8 mouse cellular contexts compared by ENCODE assay signal in the genomic region with DNA sequence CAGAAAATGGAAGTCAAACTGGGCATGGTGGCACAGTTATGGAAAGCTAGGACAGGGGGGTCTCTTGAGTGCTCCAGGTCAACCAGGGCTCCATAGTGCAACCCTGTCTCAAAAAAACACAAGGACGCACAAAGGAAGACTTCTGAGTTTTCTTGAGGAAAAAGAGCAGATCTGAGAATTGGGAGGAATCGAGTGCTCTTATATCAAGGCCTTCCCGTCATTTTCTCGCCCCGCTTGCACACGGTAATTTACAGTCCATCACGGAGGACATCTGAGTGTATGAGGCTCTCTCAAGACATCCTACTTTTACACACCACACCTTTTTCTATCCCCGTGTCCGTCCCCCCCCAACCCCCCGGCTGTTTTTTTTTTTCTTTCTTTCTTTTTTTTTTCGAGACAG. TPM values are rescaled to one million over a fixed set of nuclear protein-coding genes. Genes with fewer than 3 reads are reported as not detected.
A peak's percentile ranks its signal among the peaks of the same experiment; 100 is the strongest.
DNase-seq lines count a peak whose midpoint lies in the region; ATAC-seq and TF ChIP-seq lines count a peak whose summit lies in the region.

No protein-coding gene starts in this region.

- TF ChIP-seq POLR2A in lung, adult 2 months (IDR thresholded peaks at IDR 0.05; ENCODE audit: borderline replicate concordance, extremely low read depth, low read depth, low read length) = no peak

- no peaks in the 10 kb centered on the region for H3K27me3 ChIP-seq in neural tube, embryonic 14.5 days (ENCODE audit: control insufficient read depth, insufficient read depth, low read length)

- no peaks in the 10 kb centered on the region for H3K9me3 ChIP-seq in neural tube, embryonic 14.5 days (ENCODE audit: control insufficient read depth, low read length)

- peak overlapping the region; percentile 84 for H3K4me2 ChIP-seq in neural tube, embryonic 14.5 days (ENCODE audit: low read depth, low read length)

- peaks cover 3% of the 10 kb centered on the region; the same call in 1 of the 2 replicates for H3K4me1 ChIP-seq in lung, adult 2 months (ENCODE audit: control insufficient read depth, insufficient read depth, low read length)
- peaks cover 11% of the 10 kb centered on the region for H3K4me1 ChIP-seq in neural tube, embryonic 14.5 days (ENCODE audit: control insufficient read depth, insufficient read depth, low read length)

- no peaks in the 10 kb centered on the region for H3K36me3 ChIP-seq in neural tube, embryonic 14.5 days (ENCODE audit: control insufficient read depth, insufficient read depth, low read length)

- WGBS in lung, adult 2 months = 51% methylated on average over 11 of the region's 11 CpGs
- 63% methylated on average over 11 of the region's 11 CpGs for WGBS in neural tube, embryonic 14.5 days

- DNase-seq in lung, adult 2 months = no peak
- DNase-seq in lung, postnatal 4 days = no peak
- peak; percentile 49 for DNase-seq in cerebellum, adult 9-10 months
- peak; percentile 41 for DNase-seq in induced T-regulatory cell, adult 2 months (ENCODE audit: low read depth)
- DNase-seq in urinary bladder, adult 2 months (ENCODE audit: low spot score) = no peak
- DNase-seq in spleen, adult 18-20 months = no peak

- no peak overlapping the region; the same call in 1 of the 2 replicates for H3K27ac ChIP-seq in neural tube, embryonic 14.5 days (ENCODE audit: low read depth, low read length)

- no peak for TF ChIP-seq CTCF in lung, adult 2 months (IDR thresholded peaks at IDR 0.05; ENCODE audit: insufficient read depth, low read length)

- no peak for ATAC-seq in neural tube, embryonic 14.5 days (ENCODE audit: low read depth)
- no peak for ATAC-seq in megakaryocyte progenitor cell, adult 5-6 weeks (replicated peaks; ENCODE audit: poor library complexity)

- peak overlapping the region; percentile 32 for H3K4me3 ChIP-seq in lung, adult 2 months (replicated peaks; ENCODE audit: extremely low read depth, low read depth, low read length)
- peak overlapping the region; percentile 80 for H3K4me3 ChIP-seq in neural tube, embryonic 14.5 days (ENCODE audit: low read depth, low read length)

- no peak overlapping the region for H3K9ac ChIP-seq in neural tube, embryonic 14.5 days (replicated peaks; ENCODE audit: low read depth, low read length)

RNA-seq across cellular contexts. Expression of a gene that starts 0.5 kb away (rescaled TPM):
- polyA plus RNA-seq in lung, adult 2 months (2012; rRNA removed) = 42.7 and 56.7 TPM in 2 replicates
- 74.0 and 77.1 TPM in 2 replicates for polyA plus RNA-seq in neural tube, embryonic 14.5 days (2014; fragmentation: Nextera tagmentation; extraction: Ambion mirVana)
- polyA plus RNA-seq in urinary bladder, adult 2 months (2012; rRNA removed) = 120 and 134 TPM in 2 replicates
- total RNA-seq in megakaryocyte progenitor cell, adult 5-6 weeks (2015) = 168 and 183 TPM in 2 replicates
- 176 and 178 TPM in 2 replicates for total RNA-seq in megakaryocyte progenitor cell, adult 5-6 weeks (2017)

RNA-seq across cellular contexts. Expression of a gene that starts 22.6 kb away (rescaled TPM):
- 12.6 and 17.4 TPM in 2 replicates for polyA plus RNA-seq in lung, adult 2 months (2012; rRNA removed)
- 47.7 and 48.2 TPM in 2 replicates for polyA plus RNA-seq in neural tube, embryonic 14.5 days (2014; fragmentation: Nextera tagmentation; extraction: Ambion mirVana)
- polyA plus RNA-seq in urinary bladder, adult 2 months (2012; rRNA removed) = 12.0 and 19.0 TPM in 2 replicates
- total RNA-seq in megakaryocyte progenitor cell, adult 5-6 weeks (2015) = 228 and 234 TPM in 2 replicates
- total RNA-seq in megakaryocyte progenitor cell, adult 5-6 weeks (2017) = 234 and 288 TPM in 2 replicates

RNA-seq across cellular contexts. Expression of a gene that starts 42.1 kb away (rescaled TPM):
- 21.7 and 27.8 TPM in 2 replicates for polyA plus RNA-seq in lung, adult 2 months (2012; rRNA removed)
- polyA plus RNA-seq in neural tube, embryonic 14.5 days (2014; fragmentation: Nextera tagmentation; extraction: Ambion mirVana) = 29.2 and 34.8 TPM in 2 replicates
- 35.7 and 38.3 TPM in 2 replicates for polyA plus RNA-seq in urinary bladder, adult 2 months (2012; rRNA removed)
- 43.1 and 45.0 TPM in 2 replicates for total RNA-seq in megakaryocyte progenitor cell, adult 5-6 weeks (2015)
- 36.3 and 46.6 TPM in 2 replicates for total RNA-seq in megakaryocyte progenitor cell, adult 5-6 weeks (2017)

Comparison
In these comparisons a context has a peak if more than half of its experiments do, and no peak if none do; other contexts are left out.
1. DNase-seq: peak in cerebellum, adult 9-10 months (single experiment) and induced T-regulatory cell, adult 2 months (single experiment); none in lung, adult 2 months (single experiment), lung, postnatal 4 days (0 of 2), urinary bladder, adult 2 months (single experiment) and spleen, adult 18-20 months (0 of 2).